In the genomic region with DNA sequence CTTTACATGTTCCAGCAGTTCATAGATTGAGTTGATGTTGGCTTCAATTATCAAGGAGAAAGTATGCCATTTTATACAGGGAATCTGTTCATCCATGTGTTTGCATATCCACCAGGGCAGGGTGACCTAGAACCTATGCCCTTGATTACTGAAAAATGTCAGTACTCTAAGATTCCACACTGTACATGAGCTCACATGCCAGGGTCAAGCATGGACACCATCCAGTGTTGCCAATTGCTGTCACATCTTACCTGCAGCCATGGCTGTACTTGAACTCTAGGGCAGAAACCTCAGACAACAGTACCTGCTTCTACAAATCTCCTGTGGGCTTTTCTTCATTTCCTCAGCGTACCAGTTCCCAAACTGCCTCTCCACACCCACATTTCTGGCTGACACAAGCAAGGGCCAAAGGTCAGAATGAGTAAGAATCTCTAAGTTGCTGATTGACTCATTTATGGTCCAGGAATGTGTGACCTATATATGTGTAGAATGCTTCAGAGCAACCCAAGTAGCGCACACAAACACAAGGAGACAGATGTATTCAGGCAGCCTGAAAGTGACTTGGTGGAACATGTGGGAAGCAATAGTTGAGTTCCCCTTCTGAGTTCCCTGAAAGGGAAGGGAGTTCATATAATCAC, we compare ENCODE assay signal across 18 mouse cellular contexts. TPM values are rescaled to one million over a fixed set of nuclear protein-coding genes. Genes with fewer than 3 reads are reported as not detected.
"Had no signal": no experiment of that assay in that cellular context is flagged by ENCODE, and none has a peak within 500 bp of the region (broad histone marks: within the 10 kb centered on the region; RNA-seq: fewer than 3 reads in every experiment).

No protein-coding gene starts in this region.

- DNase-seq: kidney, adult 8-10 months; lung, embryonic 14.5 days; lung, postnatal 10 days; right cerebral cortex, adult 18-20 months; right cerebral cortex, postnatal 25 days; thymus, adult 2 months; thymus, postnatal 25 days had no signal

- ATAC-seq: inflammation-experienced regulatory T-cells, adult 6 months; midbrain, embryonic 16.5 days had no signal

- H3K4me2 ChIP-seq: limb, embryonic 13.5 days; liver, embryonic 11.5 days; lung, embryonic 14.5 days; midbrain, embryonic 12.5 days; neural tube, embryonic 13.5 days had no signal

- H3K4me3 ChIP-seq: layer of hippocampus, adult 2 months; limb, embryonic 13.5 days; megakaryocyte, embryonic 14.5 days; midbrain, embryonic 12.5 days; neural tube, embryonic 13.5 days had no signal

- H3K27me3 ChIP-seq: limb, embryonic 13.5 days; megakaryocyte, embryonic 14.5 days; midbrain, embryonic 12.5 days; neural tube, embryonic 13.5 days had no signal

- H3K4me1 ChIP-seq: megakaryocyte, embryonic 14.5 days; neural tube, embryonic 13.5 days had no signal

- H3K9ac ChIP-seq: limb, embryonic 13.5 days; lung, embryonic 14.5 days; midbrain, embryonic 12.5 days; neural tube, embryonic 13.5 days had no signal

- H3K9me3 ChIP-seq: limb, embryonic 13.5 days; midbrain, embryonic 12.5 days; neural tube, embryonic 13.5 days had no signal

- H3K36me3 ChIP-seq: limb, embryonic 13.5 days; midbrain, embryonic 12.5 days; neural tube, embryonic 13.5 days had no signal

- H3K27ac ChIP-seq: layer of hippocampus, adult 2 months; limb, embryonic 13.5 days; macrophage; midbrain, embryonic 12.5 days; neural tube, embryonic 13.5 days had no signal

RNA-seq across cellular contexts. Expression of gene Barx2, which starts 44.3 kb away (rescaled TPM):
- polyA plus RNA-seq: inflammation-experienced regulatory T-cells, adult 6 months; kidney, embryonic 16.5 days; liver, embryonic 11.5 days; liver, embryonic 16.5 days; macrophage; midbrain, embryonic 12.5 days; neural tube, embryonic 13.5 days had no signal
